Mouse (Mus musculus) monocyte, adult 2 months (primary cell): ENCODE results near the gene Fto.

Experiments
- DNase-seq, 2 experiments: peaks; one replicate each; pipeline ENCODE4 v3.0.0; 2022; ENCODE audit warnings: low spot score in 2 of 2, low read depth in 1 of 2

Fto gene

GRCm38 (mm10) chr8:91355956-91356699 lies 42.8 kb downstream of the Fto start:
- no peak for DNase-seq

- DNase-seq: no peak
These were observed 44.2 kb downstream of the Fto start for GRCm38 (mm10) chr8:91357493-91358014.

- no peak for DNase-seq
These were observed 44.7 kb downstream of the Fto start for GRCm38 (mm10) chr8:91358016-91358415.

GRCm38 (mm10) chr8:91359511-91359910 lies 46.2 kb downstream of the Fto start:
- no peak for DNase-seq

- no peak for DNase-seq
These were observed 47.5 kb downstream of the Fto start for GRCm38 (mm10) chr8:91360644-91361357.

GRCm38 (mm10) chr8:91363272-91363860 lies 50.0 kb downstream of the Fto start:
- DNase-seq: no peak

- DNase-seq: no peak
These were observed 50.9 kb downstream of the Fto start for GRCm38 (mm10) chr8:91364216-91364615.

GRCm38 (mm10) chr8:91365804-91366203 lies 52.5 kb downstream of the Fto start:
- no peak for DNase-seq

- no peak for DNase-seq
These were observed 57.6 kb downstream of the Fto start for GRCm38 (mm10) chr8:91370899-91371298.

- no peak for DNase-seq
These were observed 58.7 kb downstream of the Fto start for GRCm38 (mm10) chr8:91371995-91372394.

- DNase-seq: no peak
These were observed 59.7 kb downstream of the Fto start for GRCm38 (mm10) chr8:91372780-91373577.

GRCm38 (mm10) chr8:91375054-91375938 lies 62.0 kb downstream of the Fto start:
- no peak for DNase-seq

GRCm38 (mm10) chr8:91376785-91377184 lies 63.5 kb downstream of the Fto start:
- DNase-seq: peak in 1 of 2 experiments; percentile 3

- DNase-seq: no peak
These were observed 64.0 kb downstream of the Fto start for GRCm38 (mm10) chr8:91377275-91377674.

GRCm38 (mm10) chr8:91378846-91379499 lies 65.6 kb downstream of the Fto start:
- DNase-seq: peak in 1 of 2 experiments; percentile 19

GRCm38 (mm10) chr8:91380796-91381542 lies 67.6 kb downstream of the Fto start:
- no peak for DNase-seq

GRCm38 (mm10) chr8:91381543-91382106 lies 68.3 kb downstream of the Fto start:
- no peak for DNase-seq

- DNase-seq: no peak
These were observed 69.9 kb downstream of the Fto start for GRCm38 (mm10) chr8:91383210-91383609.

- DNase-seq: no peak
These were observed 70.5 kb downstream of the Fto start for GRCm38 (mm10) chr8:91383811-91384210.
